Mouse (Mus musculus) cerebellum, adult 9-10 months (tissue): ENCODE measurements around the gene Crtc2.
"Not testable (repeated sequence)": the region's sequence is repeated elsewhere in the genome, so short reads cannot be mapped to it uniquely, and the experiment has no call there.

Experiments
- DNase-seq: peaks from one replicate; pipeline ENCODE4 v3.0.0; 2022

The Crtc2 gene

DNA sequence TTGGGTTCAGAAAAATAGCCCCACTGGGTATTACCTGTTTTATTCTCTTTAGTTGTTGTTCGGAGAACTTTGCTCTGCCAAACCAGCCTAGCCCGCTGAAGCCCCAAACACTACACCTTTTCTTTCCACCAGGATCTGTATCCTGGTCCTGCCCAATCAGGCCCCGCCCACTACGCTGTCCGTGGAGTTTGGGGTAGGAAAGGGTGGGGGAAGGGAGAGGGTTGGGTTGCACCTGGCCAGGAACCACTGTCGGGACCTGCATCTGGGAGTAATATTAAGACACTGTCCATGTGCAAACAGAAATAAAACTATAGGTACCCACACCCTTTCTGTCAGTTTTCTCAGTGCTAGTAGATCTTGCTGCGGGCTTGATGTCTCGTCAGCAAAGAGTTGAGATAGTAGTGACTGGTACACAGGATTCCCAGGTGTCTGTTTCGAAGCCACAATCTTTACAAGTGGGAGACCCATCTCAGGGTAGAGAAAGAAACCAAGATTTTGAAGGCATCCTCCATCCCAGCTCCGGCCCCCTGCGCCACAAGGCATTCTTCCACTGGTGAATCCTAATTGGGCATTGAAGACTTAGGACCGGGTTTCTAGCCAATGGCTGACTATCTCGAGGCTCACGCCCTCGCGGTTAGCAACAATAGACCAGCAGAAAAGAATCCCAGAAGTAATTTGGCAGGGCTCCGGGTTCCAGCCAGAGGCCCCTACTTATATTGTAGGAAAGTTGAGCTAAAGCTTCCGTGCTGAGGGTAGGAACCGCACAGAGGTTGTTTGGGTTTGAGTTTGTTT lies 10.8 kb upstream of the Crtc2 start, which contains the start of gene Creb3l4:
TSS of gene Creb3l4 (minus strand) at position 529 of the 792 bp plus-strand sequence.
- DNase-seq, result no peak

DNA sequence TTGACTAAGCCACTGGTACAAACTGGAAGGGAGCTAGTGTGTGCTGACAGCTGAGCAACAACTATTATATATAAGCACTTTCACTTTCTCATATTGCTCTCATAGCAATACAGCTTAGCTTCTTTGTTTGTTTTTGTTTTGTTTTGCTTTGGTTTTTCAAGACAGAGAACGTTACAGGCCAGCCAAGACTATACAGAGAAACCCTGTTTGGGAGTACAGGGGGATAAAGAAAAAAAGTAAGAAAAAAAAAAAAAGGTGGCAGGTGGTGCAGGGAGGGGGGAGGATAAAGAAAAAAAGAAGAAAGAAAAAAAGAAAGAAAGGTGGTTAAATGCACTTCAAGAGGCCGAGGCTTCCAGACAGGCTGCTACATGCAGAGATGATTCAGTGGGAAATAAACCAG lies 8.6 kb upstream of the Crtc2 start:
- no peak for DNase-seq

DNA sequence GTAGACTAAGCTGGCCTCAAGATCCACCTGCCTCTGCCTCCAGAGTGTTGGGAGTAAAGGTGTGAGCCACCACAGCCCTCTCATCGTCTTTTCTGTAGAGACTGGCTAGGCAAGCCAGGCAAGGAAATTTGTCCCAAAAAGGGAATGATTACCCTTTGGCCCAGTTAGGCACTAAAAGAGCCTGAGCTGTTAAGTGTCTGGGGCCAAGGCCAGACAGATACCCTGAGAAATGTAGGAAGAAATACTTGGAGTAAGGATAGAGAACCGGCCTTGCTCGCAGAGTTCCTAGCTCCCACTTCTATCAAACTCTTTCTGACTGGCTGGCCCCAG lies 6.4 kb upstream of the Crtc2 start:
- no peak for DNase-seq

DNA sequence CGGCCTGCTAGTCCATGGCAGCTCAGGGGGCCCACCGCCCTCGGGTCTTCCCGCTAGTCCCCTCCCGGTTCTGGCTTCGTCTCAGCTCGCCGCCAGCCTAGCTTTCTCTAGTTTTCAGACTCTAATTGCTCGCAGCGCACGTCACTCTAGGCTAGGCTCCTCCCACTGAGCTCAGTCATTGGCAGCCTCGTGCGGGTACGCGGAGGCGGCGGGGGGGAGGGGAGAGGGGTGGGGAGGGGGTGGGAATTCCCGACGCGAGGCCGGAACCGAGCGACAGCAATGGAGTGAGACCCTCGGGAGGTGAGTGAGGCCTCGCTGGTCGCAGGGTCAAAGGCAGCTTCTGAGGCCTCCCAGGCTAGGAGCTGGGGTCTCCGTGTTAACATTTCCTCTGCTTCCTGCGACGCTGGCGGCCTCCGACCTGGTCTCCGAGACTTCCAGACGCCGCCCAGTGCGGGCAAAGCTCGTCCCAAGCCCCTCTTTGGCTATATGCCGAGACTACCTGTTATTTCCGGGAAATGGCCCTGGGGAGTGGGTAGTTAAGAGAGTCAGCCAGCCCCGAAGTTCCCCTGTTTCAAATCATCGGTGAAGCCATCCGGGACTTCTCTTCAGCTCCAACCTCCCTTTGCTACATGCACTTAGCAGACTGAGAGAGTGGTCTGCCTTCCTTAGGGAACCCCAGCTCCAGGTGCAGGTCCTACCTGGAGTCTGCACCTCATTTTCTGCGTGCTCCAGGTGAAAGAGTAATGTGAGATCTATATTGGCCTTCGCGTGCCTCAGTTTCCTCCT lies 5.8 kb upstream of the Crtc2 start, which contains the start of gene Slc39a1:
TSS of gene Slc39a1 (plus strand) at position 213 of the 786 bp plus-strand sequence.
- peak; percentile 95 for DNase-seq

DNA sequence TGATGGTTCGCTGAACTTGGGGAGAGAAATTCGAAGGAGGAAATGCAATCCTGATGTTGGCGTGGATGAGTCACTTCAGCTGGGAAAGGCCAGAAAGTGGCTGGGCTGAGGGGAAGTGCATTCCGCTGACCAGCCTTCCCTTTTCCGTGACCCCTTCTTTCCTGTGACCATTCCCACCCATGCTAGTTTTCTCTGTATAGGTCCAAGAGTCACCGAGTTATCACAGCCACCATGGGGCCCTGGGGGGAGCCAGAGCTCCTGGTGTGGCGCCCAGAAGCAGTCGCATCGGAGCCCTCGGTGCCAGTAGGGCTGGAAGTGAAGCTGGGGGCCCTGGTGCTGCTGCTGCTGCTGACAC lies 5.2 kb upstream of the Crtc2 start:
- peak; percentile 57 for DNase-seq

DNA sequence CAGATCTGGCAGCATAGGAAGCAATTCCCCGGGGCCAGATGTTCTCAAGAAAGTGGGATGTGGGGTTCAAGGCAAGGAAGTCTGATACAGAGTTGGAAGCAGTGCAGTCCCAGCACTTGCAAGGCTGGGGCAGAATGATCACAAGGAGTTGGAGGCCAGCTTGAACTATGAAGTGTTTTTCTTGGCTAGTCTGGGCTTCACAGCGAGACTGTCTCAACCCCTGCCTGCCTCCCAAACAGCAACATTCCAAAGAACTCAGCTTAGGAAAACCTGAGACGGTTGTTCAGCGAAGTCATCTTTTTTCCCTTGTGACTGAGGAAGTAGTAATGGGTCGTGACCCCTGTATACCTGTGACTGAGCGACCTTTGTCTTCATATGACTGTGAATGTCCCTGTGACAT lies 3.2 kb upstream of the Crtc2 start:
- no peak for DNase-seq

DNA sequence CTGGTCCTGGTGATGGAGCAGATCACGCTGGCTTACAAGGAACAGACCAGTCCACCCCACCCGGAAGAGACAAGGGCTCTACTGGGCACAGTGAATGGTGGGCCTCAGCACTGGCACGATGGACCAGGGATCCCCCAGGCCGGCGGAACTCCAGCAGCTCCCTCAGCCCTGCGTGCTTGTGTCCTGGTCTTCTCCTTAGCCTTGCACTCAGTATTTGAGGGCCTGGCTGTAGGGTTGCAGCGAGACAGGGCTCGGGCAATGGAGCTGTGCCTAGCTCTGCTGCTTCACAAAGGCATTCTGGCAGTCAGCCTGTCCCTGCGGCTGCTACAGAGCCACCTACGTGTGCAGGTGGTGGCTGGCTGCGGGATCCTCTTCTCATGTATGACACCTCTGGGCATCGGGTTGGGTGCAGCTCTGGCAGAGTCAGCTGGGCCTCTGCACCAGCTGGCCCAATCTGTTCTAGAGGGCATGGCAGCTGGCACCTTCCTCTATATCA lies 2.2 kb upstream of the Crtc2 start:
- DNase-seq, result not testable (repeated sequence)

DNA sequence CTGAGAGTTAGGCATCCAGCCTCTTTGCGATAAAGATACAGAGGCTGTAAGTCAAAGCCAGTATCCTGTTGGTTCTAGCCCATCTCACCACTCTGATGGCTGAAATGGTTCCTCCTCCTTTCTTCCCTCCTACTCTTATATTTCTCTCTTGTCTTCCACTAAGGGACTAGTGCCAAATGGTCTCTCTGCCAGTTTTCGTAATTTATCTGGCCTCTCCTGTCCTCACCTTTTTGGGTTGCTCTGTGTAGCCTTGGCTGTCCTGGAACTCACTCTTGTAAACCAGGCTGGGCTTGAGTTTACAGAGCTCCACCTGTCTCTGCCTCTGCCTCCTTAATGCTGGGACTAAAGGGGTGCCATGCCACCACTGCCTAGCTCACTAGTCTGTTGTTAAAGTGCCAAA lies 1.3 kb upstream of the Crtc2 start:
- peak; percentile 75 for DNase-seq

DNA sequence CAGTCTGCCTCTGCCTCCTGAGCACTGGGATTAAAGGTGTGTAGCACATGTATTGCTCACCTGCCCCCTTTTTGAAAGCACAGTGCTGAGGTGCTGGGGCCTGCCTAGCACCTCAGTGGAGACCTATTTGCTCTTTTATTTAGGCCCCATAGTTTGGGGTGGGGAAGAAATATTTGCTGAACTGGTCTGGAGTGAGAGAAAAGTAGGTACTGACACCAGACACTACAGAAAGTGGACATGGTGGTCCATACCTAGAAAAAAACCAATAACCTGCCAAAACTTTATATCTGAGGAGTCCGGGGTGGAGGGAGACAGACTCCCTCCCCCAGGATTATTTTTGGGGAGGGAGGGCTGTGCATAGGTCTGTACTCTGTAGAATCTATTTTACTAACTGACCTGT lies 789 bp upstream of the Crtc2 start:
- peak; percentile 70 for DNase-seq

DNA sequence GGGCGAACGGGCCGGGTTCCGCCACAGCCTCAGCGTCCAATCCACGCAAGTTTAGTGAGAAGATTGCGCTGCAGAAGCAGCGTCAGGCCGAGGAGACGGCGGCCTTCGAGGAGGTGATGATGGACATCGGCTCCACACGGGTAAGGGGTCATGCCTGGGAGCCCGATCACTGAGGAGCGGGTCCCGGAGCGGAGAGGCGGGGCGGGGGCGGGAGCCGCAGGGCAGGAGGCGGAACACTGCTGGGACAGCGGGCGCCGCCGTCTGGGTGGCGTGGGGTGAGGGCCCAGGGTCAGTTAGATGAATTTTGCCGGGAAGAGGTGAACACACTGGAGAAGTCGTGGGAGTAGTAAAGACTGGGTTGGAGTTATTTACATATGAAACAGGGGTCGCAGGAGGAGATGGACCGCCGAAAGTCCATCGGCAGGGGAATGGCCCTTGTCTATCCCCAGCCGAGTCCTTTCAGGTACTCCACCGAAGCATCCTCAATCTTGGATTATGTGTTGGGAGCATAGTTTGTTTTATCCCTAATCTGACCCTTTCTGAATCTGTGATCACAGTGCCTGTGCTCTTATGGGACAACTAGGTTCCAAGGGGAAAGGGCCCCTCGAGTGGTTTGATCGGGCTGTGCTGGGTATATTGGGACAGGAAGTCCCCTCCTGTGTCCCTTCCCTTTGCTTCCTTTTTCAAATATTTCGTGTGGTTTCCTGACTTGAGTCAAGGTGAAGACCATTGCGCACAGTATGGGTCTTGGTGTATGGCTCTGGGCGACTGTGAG lies 643 bp downstream of the Crtc2 start:
- peak; percentile 66 for DNase-seq

DNA sequence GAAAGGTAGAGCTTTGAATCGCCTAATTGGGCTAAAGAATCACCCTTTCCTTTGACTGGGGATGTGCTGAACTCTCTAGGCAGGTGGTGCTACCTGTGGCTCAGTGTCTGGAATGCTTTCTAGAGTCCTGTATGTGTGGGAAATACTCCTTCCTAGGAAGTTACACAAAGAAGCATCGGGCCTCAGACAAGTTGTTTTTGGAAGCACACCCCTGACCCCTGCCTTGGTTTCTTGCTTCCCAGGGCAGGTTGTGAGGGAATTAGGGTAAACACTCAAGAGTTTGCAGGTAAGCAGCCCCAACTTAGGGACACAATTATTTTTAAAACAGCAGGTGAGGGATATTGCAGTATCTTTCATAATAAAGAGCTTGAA lies 1.2 kb downstream of the Crtc2 start:
- DNase-seq, result peak; percentile 66

DNA sequence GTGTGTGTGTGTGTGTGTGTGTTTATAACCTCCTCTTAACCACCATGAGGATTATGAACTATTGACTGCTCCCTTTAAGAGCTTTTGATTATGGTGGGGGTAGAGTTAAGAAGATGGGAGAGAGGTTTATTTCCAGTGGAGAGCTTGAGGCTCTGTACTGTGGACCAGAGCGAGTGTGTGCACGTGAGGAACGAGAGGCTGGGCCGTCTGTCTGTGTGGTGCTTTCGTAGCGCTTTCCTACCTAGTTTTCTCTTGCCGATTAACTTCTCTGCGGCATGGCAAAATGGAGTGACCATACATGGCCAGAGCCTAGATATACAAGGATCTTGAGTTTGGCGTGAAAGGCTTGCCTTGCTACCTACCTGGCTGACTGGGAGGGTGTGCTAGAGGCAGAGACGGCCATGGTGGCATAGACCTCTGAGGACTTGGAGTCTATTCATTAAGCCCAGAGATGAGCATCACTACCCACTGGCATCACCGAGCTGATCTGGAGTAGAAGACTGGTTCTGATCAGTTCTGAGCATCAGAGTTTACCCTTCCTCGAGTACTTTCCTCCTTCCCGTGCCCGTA lies 1.9 kb downstream of the Crtc2 start:
- DNase-seq, result peak; percentile 58

DNA sequence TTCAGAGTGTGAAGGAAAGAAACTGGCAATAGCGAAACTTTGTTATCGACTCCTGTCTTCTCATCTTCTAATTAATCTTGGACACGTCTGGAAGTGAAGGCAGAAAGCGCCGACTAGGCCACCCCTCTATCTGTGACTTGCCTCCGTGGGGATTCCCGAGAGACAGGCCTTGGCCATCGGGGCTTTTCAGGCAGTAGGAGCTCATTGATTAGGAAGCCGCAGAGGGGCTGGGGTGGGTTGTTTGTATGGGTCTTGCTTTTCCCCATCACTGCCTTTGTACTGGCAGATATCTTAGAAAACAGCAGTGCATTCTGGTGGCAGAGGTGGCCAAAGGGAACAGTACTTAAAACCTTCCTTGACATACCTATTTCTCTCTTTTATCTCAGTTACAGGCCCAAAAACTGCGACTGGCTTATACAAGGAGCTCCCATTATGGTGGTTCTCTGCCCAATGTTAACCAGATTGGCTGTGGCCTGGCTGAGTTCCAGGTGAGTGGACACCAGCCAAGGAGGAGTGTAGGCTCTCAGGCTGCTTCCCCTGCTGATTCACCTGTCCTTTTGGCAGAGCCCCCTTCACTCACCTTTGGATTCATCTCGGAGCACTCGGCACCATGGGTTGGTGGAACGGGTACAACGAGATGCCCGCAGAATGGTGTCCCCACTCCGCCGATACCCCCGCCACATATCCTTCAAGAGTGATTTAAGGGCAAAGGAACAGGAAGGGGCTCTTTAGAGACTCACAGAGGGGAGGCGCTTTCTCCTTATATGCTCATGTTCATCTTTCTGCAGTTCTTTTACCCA lies 3.0 kb downstream of the Crtc2 start:
- peak; percentile 98 for DNase-seq

DNA sequence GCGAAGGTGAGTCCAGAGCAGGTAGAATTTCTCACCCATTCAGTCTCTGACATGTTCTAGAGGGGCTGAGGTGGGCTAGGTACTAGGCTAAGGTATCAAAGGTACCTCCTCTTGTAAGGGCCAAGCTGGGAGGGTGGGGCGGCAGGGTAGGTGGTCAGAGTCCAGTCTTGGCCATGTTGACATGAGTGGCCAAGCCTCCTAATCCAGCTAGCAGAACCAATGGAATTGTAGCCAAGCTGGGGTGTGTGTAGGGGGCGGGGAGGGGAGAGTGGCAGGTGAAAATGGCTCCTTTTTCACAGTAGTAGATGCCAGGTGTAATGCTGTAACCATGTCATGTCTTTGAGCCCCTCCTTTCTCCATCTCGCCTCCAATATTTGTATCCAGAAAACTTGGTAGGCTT lies 4.6 kb downstream of the Crtc2 start:
- DNase-seq, result peak; percentile 41

DNA sequence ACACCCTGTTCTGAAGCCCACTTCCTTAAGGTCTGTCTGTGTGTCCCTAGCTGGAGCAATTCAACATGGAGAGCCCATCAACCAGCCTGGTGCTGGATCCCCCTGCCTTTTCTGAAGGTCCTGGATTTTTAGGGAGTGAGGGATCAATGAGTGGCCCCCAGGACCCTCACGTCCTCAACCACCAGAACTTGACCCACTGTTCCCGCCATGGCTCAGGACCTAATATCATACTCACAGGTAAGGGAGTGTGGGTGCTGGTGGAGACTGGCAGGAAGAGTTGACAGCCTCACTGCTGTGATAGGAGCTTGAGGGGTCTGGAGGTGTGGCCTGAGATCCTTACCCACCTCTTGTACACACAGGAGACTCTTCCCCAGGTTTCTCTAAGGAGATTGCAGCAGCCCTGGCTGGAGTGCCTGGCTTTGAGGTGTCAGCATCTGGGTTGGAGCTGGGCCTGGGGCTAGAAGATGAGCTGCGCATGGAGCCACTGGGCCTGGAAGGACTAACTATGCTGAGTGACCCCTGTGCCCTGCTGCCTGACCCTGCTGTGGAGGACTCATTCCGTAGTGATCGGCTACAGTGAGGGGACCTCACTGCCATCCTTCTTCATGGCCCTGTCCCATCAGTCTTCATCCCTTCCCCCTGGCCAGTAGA lies 9.3 kb downstream of the Crtc2 start:
- DNase-seq, result peak; percentile 46

DNA sequence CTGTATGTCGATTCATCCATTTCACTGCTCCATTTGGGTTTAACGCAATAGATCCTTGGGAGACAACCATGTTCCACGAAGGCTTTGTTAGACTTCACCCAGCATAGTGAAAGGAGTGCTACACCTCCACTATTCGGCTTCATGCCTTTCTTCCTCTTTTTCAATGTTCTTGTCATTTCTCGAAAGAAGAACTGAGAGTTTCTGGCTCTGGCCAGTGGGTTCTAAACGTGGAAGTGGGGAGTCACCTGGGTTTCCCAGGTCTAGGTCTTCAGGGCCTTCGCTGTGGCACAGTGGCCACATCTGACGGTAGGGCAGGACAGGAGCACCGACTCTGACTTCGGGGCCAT lies 10.7 kb downstream of the Crtc2 start:
- no peak for DNase-seq

DNA sequence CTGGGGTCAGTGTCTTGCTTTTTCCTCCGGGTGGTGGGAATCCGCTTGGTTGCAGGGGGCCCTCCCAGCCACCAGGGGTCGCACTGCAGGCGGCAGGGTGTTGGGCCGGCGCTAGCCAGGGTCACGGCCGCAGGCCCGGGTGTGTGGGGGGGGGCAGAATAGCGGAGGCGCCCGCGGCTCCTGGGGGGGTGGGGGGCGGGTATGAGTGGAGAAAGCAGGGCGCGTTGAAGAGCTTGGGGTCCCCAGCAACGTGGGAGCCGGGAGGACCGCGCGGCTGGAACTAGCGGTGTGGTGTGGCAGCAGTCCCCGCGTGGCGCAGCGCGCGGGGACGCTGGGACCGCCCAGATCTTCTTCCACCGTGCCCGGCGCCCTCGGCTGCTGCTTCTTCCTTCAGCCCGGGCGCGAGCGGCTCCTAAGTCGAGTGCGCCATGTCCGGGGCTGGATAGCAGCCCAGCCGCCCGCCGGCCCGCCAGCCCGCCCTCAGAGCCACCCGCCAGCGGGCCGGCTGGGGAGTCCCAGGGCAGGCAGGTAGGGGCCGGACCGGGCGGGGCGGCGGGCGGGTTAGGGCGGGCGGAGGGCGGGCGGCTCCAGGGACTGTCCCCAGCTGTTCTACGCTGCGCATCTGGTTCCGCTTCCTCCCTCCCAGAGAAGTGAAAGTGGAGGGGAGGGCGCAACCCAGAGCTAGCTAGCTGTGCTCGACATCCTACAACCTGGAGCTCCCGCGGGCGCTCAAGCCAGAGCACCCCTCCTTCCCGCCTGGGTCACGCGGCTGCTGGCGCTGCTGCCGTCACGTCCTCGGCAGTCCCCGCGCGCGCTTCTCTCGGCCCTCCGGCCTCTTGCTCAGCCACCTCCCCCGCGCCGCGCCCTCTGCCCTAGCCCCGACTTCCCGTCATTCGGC lies 11.3 kb downstream of the Crtc2 start, which contains the start of gene Dennd4b:
TSS of gene Dennd4b (plus strand) at position 152 of the 898 bp plus-strand sequence.
- DNase-seq, result peak; percentile 92

DNA sequence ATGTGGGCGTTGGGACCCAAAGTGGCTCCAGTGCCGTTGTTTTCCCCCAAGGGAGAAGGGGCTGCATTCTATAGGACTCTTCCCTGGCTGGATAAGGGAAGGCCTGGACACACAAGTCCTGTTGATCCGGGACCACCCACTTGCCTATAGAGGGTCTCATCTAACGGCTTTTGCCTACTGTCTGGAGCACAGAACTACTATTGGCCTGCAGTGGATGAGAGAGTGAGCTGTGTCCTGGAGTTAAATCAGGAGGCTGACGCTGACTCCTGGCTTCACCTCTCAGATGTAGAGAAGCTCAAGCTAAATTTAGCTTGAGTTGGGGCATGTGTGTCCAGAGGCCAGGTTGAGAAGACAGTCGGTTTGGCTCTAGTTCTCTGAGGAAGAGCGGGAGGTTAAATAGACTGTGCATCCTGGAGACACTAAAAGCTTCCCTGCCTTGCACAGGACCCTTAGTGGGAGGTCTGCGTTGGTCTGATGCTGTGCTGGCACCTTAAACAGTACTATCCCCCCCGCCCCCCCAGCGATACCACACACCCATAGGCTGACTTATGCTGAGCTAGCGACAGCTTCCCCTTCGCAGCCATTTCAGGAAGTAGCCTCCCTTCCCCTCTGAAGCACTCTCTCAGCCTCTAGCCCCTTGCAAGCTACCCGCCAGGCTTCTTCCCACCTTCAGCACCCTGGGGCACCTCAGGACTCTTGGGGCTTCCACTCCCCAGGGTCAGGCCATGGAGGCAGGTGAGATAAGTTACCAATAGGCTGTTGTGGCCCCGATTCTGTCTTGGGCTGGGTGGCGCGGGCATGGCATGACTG lies 12.2 kb downstream of the Crtc2 start:
- no peak for DNase-seq

DNA sequence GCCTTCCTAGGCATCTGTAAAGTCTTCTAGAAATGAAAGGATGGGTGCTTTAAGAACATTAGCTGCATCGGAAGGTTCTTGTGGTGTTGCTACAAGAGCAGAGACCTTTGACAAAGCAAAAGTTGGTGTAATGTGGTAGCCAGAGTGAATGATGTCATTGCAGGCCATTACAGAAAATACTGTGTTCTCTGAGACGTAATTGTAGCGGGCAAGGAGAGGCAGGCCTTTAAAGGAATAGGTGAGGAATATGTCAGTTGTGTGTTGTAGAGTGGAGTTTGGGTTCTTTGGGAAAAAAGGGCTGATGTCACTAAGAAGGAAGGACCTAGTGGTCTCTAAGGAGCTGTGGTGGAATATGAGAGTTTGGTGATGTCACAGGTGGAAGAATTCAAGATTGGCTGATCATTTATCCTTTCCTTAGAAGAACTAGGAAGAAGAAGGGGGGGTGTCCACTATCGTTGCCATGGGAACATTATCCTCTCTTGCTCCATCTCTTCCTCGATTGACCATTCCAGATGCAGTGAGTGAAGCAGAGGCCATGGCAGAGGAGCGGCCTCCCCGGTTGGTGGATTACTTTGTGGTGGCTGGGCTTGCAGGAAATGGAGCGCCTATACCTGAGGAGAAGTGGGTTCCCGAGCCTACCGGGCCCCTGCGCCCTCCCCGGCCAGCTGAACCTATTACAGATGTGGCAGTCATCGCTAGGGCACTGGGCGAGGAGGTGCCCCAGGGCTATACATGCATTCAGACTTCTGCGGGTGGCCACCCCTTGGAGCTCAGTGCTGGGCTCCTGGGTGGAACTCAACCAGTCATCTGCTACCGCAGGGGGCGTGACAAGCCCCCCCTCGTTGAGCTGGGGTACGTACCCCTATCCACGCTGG lies 13.2 kb downstream of the Crtc2 start:
- DNase-seq, result peak; percentile 59
